Mouse (Mus musculus): ENCODE measurements around the gene Hecw2. TPM values are rescaled to one million over a fixed set of nuclear protein-coding genes. Genes with fewer than 3 reads are reported as not detected.
A peak's percentile ranks its signal among the peaks of the same experiment; 100 is the strongest.

Hecw2 gene
- polyA plus RNA-seq, 1 experiment from 2014 or later: 2.2 TPM

DNA sequence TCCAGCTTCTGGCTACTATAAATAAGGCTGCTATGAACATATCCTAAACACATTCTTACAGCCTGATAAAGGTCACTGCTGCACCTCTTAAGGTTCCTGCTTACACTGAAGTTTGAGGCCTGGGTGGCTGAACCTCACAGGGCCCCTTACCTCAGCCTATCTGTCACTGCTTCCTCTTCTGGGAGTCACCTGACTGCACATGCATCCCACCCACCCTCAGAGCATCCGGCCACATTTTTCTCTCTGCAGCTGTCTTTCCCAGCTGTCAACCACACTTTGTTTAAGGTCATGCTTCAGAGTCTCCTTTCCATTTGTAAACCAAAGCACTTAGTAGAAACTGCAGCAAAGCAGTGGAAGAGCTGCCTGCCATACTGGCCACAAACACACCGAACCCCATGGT, 403.6 kb downstream of the Hecw2 start:
- TF ChIP-seq CTCF (IDR thresholded peaks at IDR 0.05): no peak
- DNase-seq (ENCODE audit: low read depth, low spot score): no peak
- H3K27me3 ChIP-seq: no peaks in the 10 kb centered on the region
- in situ Hi-C loops (cut with MboI; ENCODE audit: low pct_unique_long_range_greater_than_20kb): no loop called here
- ChIA-PET CTCF (interaction anchor here (1.2 kb wide), 1 partner anchor 9 kb away, joined by 3 read pairs; no protein-coding TSS in a partner anchor), POLR2A (interaction anchor here (0.9 kb wide), 1 partner anchor 15 kb away, joined by 3 read pairs; no protein-coding TSS in a partner anchor)
- ATAC-seq: no peak

- in situ Hi-C loops (cut with MboI; ENCODE audit: low pct_unique_long_range_greater_than_20kb): no loop called here
- H3K27me3 ChIP-seq: no peaks in the 10 kb centered on the region
- ChIA-PET POLR2A (interaction anchor here (0.6 to 1.3 kb wide), 4 partner anchors 13 to 1286 kb away, joined by 3 to 7 read pairs (median 3); no protein-coding TSS in a partner anchor), CTCF (no interaction called here)
- DNase-seq (ENCODE audit: low read depth, low spot score): peak; percentile 60
- peak; percentile 97 for ATAC-seq
- no peak for TF ChIP-seq CTCF (IDR thresholded peaks at IDR 0.05)
Measured at GRCm38 (mm10) chr1:53784721-53785418, 410.1 kb downstream of the Hecw2 start, which contains the start of gene Stk17b. Stk17b (minus strand) TSS chr1:53785224.

GRCm38 (mm10) chr1:53784291-53784720, 410.7 kb downstream of the Hecw2 start:
- peak; percentile 48 for ATAC-seq
- no peaks in the 10 kb centered on the region for H3K27me3 ChIP-seq
- CTCF ChIA-PET: no interaction called here
- POLR2A ChIA-PET: interaction anchor here (0.6 to 1.3 kb wide), 3 partner anchors 82 to 1286 kb away, joined by 3 to 7 read pairs (median 3); no protein-coding TSS in a partner anchor
- TF ChIP-seq CTCF (IDR thresholded peaks at IDR 0.05): no peak
- in situ Hi-C loops (cut with MboI; ENCODE audit: low pct_unique_long_range_greater_than_20kb): no loop called here
- DNase-seq (ENCODE audit: low read depth, low spot score): no peak

DNA sequence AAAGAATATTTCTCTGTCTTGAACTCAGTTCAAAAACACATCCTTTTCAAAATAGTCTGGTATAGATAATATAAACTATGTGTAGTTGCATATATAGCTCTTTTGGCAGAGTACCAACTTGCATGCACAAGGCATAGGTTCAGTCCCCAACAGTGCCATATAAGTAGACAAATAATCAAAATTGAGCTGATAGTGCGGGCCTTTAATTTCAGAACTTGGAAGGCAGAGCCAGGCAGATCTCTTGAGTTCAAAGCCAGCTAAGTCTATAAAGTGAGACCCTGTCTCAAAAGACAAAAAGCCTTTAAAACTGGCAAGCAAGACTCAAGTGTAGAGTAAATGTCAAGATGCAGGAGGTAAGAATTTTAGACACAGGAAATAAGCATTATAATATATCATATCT, 412.0 kb downstream of the Hecw2 start:
- no peak for ATAC-seq
- ChIA-PET CTCF (interaction anchor here (0.7 to 1.1 kb wide), 3 partner anchors 9 to 82 kb away, joined by 3 read pairs; no protein-coding TSS in a partner anchor), POLR2A (no interaction called here)
- in situ Hi-C loops (cut with MboI; ENCODE audit: low pct_unique_long_range_greater_than_20kb): no loop called here
- no peaks in the 10 kb centered on the region for H3K27me3 ChIP-seq
- no peak for DNase-seq (ENCODE audit: low read depth, low spot score)
- no peak for TF ChIP-seq CTCF (IDR thresholded peaks at IDR 0.05)

GRCm38 (mm10) chr1:53782079-53782478, 412.9 kb downstream of the Hecw2 start:
- no peaks in the 10 kb centered on the region for H3K27me3 ChIP-seq
- POLR2A ChIA-PET: no interaction called here
- in situ Hi-C loops (cut with MboI; ENCODE audit: low pct_unique_long_range_greater_than_20kb): no loop called here
- no peak for DNase-seq (ENCODE audit: low read depth, low spot score)
- no peak for TF ChIP-seq CTCF (IDR thresholded peaks at IDR 0.05)
- CTCF ChIA-PET: interaction anchor here (0.7 to 1.2 kb wide), 3 partner anchors 10 to 13 kb away, joined by 3 read pairs; no protein-coding TSS in a partner anchor
- no peak for ATAC-seq

GRCm38 (mm10) chr1:53781311-53781710, 413.7 kb downstream of the Hecw2 start:
- ChIA-PET POLR2A (no interaction called here), CTCF (interaction anchor here (0.7 to 1.2 kb wide), 3 partner anchors 9 to 14 kb away, joined by 3 read pairs; no protein-coding TSS in a partner anchor)
- no peak for TF ChIP-seq CTCF (IDR thresholded peaks at IDR 0.05)
- in situ Hi-C loops (cut with MboI; ENCODE audit: low pct_unique_long_range_greater_than_20kb): no loop called here
- no peaks in the 10 kb centered on the region for H3K27me3 ChIP-seq
- DNase-seq (ENCODE audit: low read depth, low spot score): no peak
- no peak for ATAC-seq

GRCm38 (mm10) chr1:53776176-53776905, 418.6 kb downstream of the Hecw2 start:
- TF ChIP-seq CTCF (IDR thresholded peaks at IDR 0.05): no peak
- ATAC-seq (no peak), DNase-seq (ENCODE audit: low read depth, low spot score) (no peak)
- POLR2A ChIA-PET: interaction anchor here (0.6 kb wide), 1 partner anchor 47 kb away, joined by 4 read pairs; no protein-coding TSS in a partner anchor
- H3K27me3 ChIP-seq: no peaks in the 10 kb centered on the region
- in situ Hi-C loops (cut with MboI; ENCODE audit: low pct_unique_long_range_greater_than_20kb): no loop called here
- CTCF ChIA-PET: no interaction called here

DNA sequence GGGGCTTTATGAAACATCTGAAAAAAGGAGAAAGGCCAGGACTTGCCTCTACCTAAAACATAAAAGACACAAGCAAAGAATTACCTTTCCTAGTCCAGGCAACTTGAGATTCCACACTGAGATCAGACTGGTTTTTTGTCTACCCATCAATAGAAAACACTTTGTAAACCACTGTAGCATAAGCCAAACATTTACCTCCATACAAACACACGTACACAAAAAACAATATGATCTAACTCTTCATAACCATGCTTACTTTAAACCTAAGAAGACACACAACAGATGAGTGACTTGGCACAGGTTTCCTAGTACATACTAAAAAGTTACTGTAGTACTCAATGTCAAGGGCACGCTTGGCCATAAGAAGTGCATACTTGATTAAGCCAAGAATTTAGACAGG, 419.4 kb downstream of the Hecw2 start:
- ChIA-PET CTCF (interaction anchor here (1.7 kb wide), 1 partner anchor 54 kb away, joined by 3 read pairs; no protein-coding TSS in a partner anchor), POLR2A (no interaction called here)
- DNase-seq (ENCODE audit: low read depth, low spot score): no peak
- in situ Hi-C loops (cut with MboI; ENCODE audit: low pct_unique_long_range_greater_than_20kb): no loop called here
- no peak for TF ChIP-seq CTCF (IDR thresholded peaks at IDR 0.05)
- no peak for ATAC-seq
- H3K27me3 ChIP-seq: no peaks in the 10 kb centered on the region

- POLR2A ChIA-PET: no interaction called here
- in situ Hi-C loops (cut with MboI; ENCODE audit: low pct_unique_long_range_greater_than_20kb): no loop called here
- no peak for TF ChIP-seq CTCF (IDR thresholded peaks at IDR 0.05)
- H3K27me3 ChIP-seq: no peaks in the 10 kb centered on the region
- CTCF ChIA-PET: interaction anchor here (1.1 to 1.7 kb wide), 3 partner anchors 51 to 89 kb away, joined by 3 read pairs; no protein-coding TSS in a partner anchor
- ATAC-seq (no peak), DNase-seq (ENCODE audit: low read depth, low spot score) (no peak)
Measured at GRCm38 (mm10) chr1:53775036-53775435, 419.9 kb downstream of the Hecw2 start.

- in situ Hi-C loops (cut with MboI; ENCODE audit: low pct_unique_long_range_greater_than_20kb): loop anchor here (5.0 kb wide), 1 partner anchor 52 kb away; no protein-coding TSS in a partner anchor
- DNase-seq (ENCODE audit: low read depth, low spot score): no peak
- POLR2A ChIA-PET: no interaction called here
- CTCF ChIA-PET: interaction anchor here (1.1 to 1.7 kb wide), 4 partner anchors 9 to 90 kb away, joined by 3 read pairs; no protein-coding TSS in a partner anchor
- ATAC-seq: no peak
- TF ChIP-seq CTCF (IDR thresholded peaks at IDR 0.05): no peak
- no peaks in the 10 kb centered on the region for H3K27me3 ChIP-seq
Measured at GRCm38 (mm10) chr1:53774571-53774970, 420.4 kb downstream of the Hecw2 start.
